Comparison of ENCODE assay signal across 20 mouse cellular contexts in the genomic region with DNA sequence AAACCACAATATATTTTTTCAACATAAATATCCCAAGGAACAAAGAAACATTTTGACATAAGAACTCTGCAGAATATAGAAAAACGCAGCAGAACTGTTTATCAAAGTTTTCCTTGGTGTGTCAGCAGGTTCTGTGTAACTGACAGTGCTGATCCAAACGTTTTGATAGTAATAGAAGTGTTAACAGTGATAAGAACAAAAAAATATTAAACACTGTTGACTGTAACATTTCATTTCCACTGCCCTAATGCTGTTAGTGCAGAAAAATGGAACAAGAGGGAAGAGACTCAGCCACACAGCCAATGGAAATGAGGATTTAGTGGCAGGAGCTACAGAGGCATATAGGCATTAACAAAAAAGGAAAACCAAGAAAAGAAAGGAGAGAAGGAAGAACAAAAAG.
A peak's percentile ranks its signal among the peaks of the same experiment; 100 is the strongest.
DNase-seq lines count a peak whose midpoint lies in the region; ATAC-seq and TF ChIP-seq lines count a peak whose summit lies in the region.
"Had no signal": no experiment of that assay in that cellular context is flagged by ENCODE, and none has a peak within 500 bp of the region (broad histone marks: within the 10 kb centered on the region; RNA-seq: fewer than 3 reads in every experiment).

No protein-coding gene starts in this region.

- no peak for TF ChIP-seq CTCF in midbrain, postnatal 0 days (IDR thresholded peaks at IDR 0.05)
- no peak for TF ChIP-seq CTCF in G1E (IDR thresholded peaks at IDR 0.05; ENCODE audit: low read depth, low read length)
- no peak for TF ChIP-seq CTCF in brain, embryonic 14.5 days (IDR thresholded peaks at IDR 0.05; ENCODE audit: borderline replicate concordance, extremely low read depth, insufficient read depth, insufficient read length)

- no peak overlapping the region for H3K4me3 ChIP-seq in midbrain, embryonic 10.5 days
- H3K4me3 ChIP-seq in midbrain, postnatal 0 days (ENCODE audit: low read depth, low read length), result no peak overlapping the region
- no peak overlapping the region for H3K4me3 ChIP-seq in G1E (ENCODE audit: low read depth, low read length)
- no peak overlapping the region for H3K4me3 ChIP-seq in liver, embryonic 16.5 days (ENCODE audit: low read depth, low read length)
- H3K4me3 ChIP-seq: embryonic facial prominence, embryonic 15.5 days; erythroblast, embryonic 14.5 days; heart, embryonic 12.5 days; hindbrain, embryonic 10.5 days had no signal

- H3K4me1 ChIP-seq in midbrain, embryonic 10.5 days, result peaks cover 17% of the 10 kb centered on the region
- no peaks in the 10 kb centered on the region for H3K4me1 ChIP-seq in midbrain, postnatal 0 days (ENCODE audit: insufficient read depth, low read length)
- H3K4me1 ChIP-seq in G1E (ENCODE audit: insufficient read depth, low read depth, low read length), result no peaks in the 10 kb centered on the region; the same call in 1 of the 2 replicates
- no peaks in the 10 kb centered on the region for H3K4me1 ChIP-seq in liver, embryonic 16.5 days (ENCODE audit: control insufficient read depth, low read depth, low read length)
- H3K4me1 ChIP-seq: embryonic facial prominence, embryonic 15.5 days had no signal

- 32% methylated on average over 2 of the region's 2 CpGs for WGBS in midbrain, embryonic 10.5 days
- 6% methylated on average over 2 of the region's 2 CpGs for WGBS in midbrain, postnatal 0 days
- 7% methylated on average over 2 of the region's 2 CpGs for WGBS in liver, embryonic 16.5 days (ENCODE audit: insufficient replicate concordance)

- TF ChIP-seq POLR2A in brain, embryonic 14.5 days (IDR thresholded peaks at IDR 0.05; ENCODE audit: borderline replicate concordance, extremely low read depth, insufficient read depth, insufficient read length, poor library complexity, severe bottlenecking), result no peak

- H3K9me3 ChIP-seq in midbrain, embryonic 10.5 days (replicated peaks), result no peaks in the 10 kb centered on the region
- no peaks in the 10 kb centered on the region for H3K9me3 ChIP-seq in midbrain, postnatal 0 days (ENCODE audit: low read length)
- H3K9me3 ChIP-seq in G1E (replicated peaks), result no peaks in the 10 kb centered on the region
- H3K9me3 ChIP-seq in liver, embryonic 16.5 days (replicated peaks; ENCODE audit: control insufficient read depth, low read length), result no peaks in the 10 kb centered on the region
- H3K9me3 ChIP-seq: embryonic facial prominence, embryonic 15.5 days; heart, embryonic 12.5 days; hindbrain, embryonic 10.5 days had no signal

- peak overlapping the region; percentile 28; the same call in 1 of the 2 replicates for H3K27ac ChIP-seq in midbrain, embryonic 10.5 days (replicated peaks)
- H3K27ac ChIP-seq in midbrain, postnatal 0 days (ENCODE audit: low read depth, low read length), result no peak overlapping the region
- H3K27ac ChIP-seq in liver, embryonic 16.5 days (ENCODE audit: low read length), result no peak overlapping the region
- H3K27ac ChIP-seq: embryonic facial prominence, embryonic 15.5 days; hindbrain, embryonic 10.5 days; hindbrain, embryonic 14.5 days had no signal

- H3K9ac ChIP-seq in midbrain, postnatal 0 days (replicated peaks; ENCODE audit: low read length, poor library complexity, severe bottlenecking), result no peak overlapping the region
- H3K9ac ChIP-seq in liver, embryonic 16.5 days (ENCODE audit: low read depth, low read length), result no peak overlapping the region
- H3K9ac ChIP-seq: embryonic facial prominence, embryonic 15.5 days; heart, embryonic 12.5 days; hindbrain, embryonic 14.5 days had no signal

- ATAC-seq in midbrain, postnatal 0 days (ENCODE audit: low FRiP score), result no peak
- ATAC-seq in G1E (ENCODE audit: extremely low read depth, insufficient number of reproducible peaks, low FRiP score, poor library complexity, severe bottlenecking), result peak; percentile 57
- 0 out of 2 replicates have a peak, but pooled peaks have one; percentile 30 for ATAC-seq in liver, embryonic 16.5 days (ENCODE audit: low read depth)
- ATAC-seq in frontal cortex, adult (ENCODE audit: low TSS enrichment), result no peak
- no peak for ATAC-seq in granulocyte monocyte progenitor cell, adult 5-6 weeks (replicated peaks; ENCODE audit: poor library complexity, severe bottlenecking)
- ATAC-seq: forebrain, embryonic 16.5 days had no signal

- no peaks in the 10 kb centered on the region for H3K36me3 ChIP-seq in midbrain, embryonic 10.5 days
- H3K36me3 ChIP-seq in midbrain, postnatal 0 days (ENCODE audit: insufficient read depth, low read length), result no peaks in the 10 kb centered on the region
- no peaks in the 10 kb centered on the region for H3K36me3 ChIP-seq in G1E (replicated peaks)
- no peaks in the 10 kb centered on the region for H3K36me3 ChIP-seq in liver, embryonic 16.5 days (ENCODE audit: control insufficient read depth, insufficient read depth)
- H3K36me3 ChIP-seq: embryonic facial prominence, embryonic 15.5 days; heart, embryonic 12.5 days; hindbrain, embryonic 10.5 days had no signal

- no peak for DNase-seq in midbrain, embryonic 10.5 days (ENCODE audit: low spot score)
- no peak for DNase-seq in midbrain, postnatal 0 days (ENCODE audit: low spot score)
- no peak for DNase-seq in G1E (ENCODE audit: low spot score)
- peak; percentile 23 for DNase-seq in brain, embryonic 14.5 days (ENCODE audit: low read depth)
- DNase-seq: adrenal gland, adult 8-10 months; adrenal gland, postnatal 36 days; cerebellum, adult 11 months; cerebellum, adult 8-10 months; cerebellum, postnatal 14 days; gastrocnemius, postnatal 14 days had no signal

- no peaks in the 10 kb centered on the region for H3K27me3 ChIP-seq in midbrain, embryonic 10.5 days (ENCODE audit: low read depth, poor library complexity, severe bottlenecking)
- no peaks in the 10 kb centered on the region for H3K27me3 ChIP-seq in midbrain, postnatal 0 days (ENCODE audit: insufficient read depth, low read length)
- H3K27me3 ChIP-seq in G1E (ENCODE audit: insufficient read depth, low read length), result no peaks in the 10 kb centered on the region
- no peaks in the 10 kb centered on the region for H3K27me3 ChIP-seq in liver, embryonic 16.5 days (ENCODE audit: control insufficient read depth, insufficient read depth, low read depth, low read length)
- H3K27me3 ChIP-seq: CH12.LX; embryonic facial prominence, embryonic 15.5 days; heart, embryonic 12.5 days had no signal

- no peak overlapping the region for H3K4me2 ChIP-seq in midbrain, postnatal 0 days (ENCODE audit: low read depth, low read length, poor library complexity, severe bottlenecking)
- no peak overlapping the region for H3K4me2 ChIP-seq in liver, embryonic 16.5 days (ENCODE audit: low read depth, low read length)
- H3K4me2 ChIP-seq: embryonic facial prominence, embryonic 15.5 days; heart, embryonic 12.5 days; hindbrain, embryonic 14.5 days had no signal

Comparison
In these comparisons a context has a peak if more than half of its experiments do, and no peak if none do; other contexts are left out.
1. ATAC-seq: peak in G1E (single experiment) and liver, embryonic 16.5 days (single experiment); none in midbrain, postnatal 0 days (single experiment), frontal cortex, adult (single experiment) and granulocyte monocyte progenitor cell, adult 5-6 weeks (single experiment).